Mouse (Mus musculus) kidney, postnatal 36 days (tissue): ENCODE measurements around the gene Olfr1164.

Experiments used
- DNase-seq, 2 experiments: peaks; one replicate each; pipeline ENCODE4 v3.0.0; 2021 to 2022; ENCODE audit warnings: mixed read lengths in 2 of 2

Gene Olfr1164

DNA sequence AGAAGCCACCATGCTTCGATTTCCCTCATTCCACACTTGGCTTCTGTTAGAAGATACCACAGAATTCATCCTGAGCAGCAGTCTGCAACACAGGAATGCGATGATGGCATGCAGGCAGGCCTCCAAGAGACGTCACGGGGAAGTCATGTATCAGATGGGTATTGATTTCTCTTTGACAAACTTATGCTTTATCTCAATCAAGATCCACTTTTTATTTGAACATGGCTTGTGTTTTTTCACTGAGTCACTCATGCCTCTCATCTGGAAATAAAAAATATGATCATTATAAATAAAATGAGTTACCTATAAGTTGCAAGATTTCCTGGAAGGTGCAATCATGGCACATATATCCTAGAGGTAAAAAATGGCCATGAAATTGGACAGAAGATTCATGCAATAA lies at the start of gene Olfr1164:
Gene Olfr1164 (minus strand): TSS at position 101 of the 400 bp plus-strand sequence.
- DNase-seq: no peak

DNA sequence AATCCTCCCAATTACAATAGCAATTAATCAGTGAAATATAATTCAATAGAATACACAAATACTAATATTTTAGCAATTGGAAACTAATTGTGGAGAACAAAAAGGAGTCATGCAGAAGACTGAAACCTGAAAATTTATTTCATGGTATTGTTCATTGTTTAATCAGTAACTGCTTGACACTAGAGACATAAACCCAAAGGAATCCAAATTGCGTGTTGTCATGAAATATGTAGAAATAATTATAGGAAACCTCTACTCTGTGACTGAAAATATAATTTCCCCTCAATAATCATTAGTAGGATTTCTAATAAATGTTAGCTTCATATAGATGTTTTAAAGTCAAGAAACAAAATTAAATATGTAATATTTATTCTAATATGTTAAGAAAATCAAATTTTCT lies 34.4 kb upstream of the Olfr1164 start, which contains the start of gene Olfr1166:
Gene Olfr1166 (minus strand): TSS at position 101 of the 400 bp plus-strand sequence.
- DNase-seq: no peak

GRCm38 (mm10) chr2:88071730-88072129 lies 22.0 kb downstream of the Olfr1164 start, which contains the start of gene Olfr1163:
Olfr1163 (minus strand) TSS chr2:88071830.
- DNase-seq: no peak

DNA sequence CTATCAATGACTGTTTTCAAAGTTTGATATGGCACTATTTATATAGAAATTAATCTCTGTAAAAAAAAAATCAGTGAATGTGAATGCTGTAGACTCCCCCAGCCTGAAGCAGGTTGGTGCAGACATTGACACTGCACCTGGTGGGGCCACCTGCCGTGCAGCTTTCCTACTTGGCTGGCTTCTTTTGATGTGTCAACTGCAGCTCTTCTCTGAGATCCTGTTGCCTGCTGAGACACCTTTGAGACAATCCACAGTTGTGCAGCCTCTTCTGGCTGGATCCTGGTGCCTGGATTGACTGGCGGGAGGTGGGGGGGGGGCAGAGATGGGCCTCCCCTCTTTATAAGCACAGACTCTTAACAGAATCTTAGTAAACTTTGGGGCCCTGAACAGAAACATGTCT lies 30.2 kb downstream of the Olfr1164 start:
- DNase-seq: no peak

GRCm38 (mm10) chr2:88051029-88051428 lies 42.7 kb downstream of the Olfr1164 start, which contains the start of gene Olfr1162:
Olfr1162 (minus strand) TSS chr2:88051129.
- no peak for DNase-seq
